Mouse (Mus musculus) cortical plate, adult 2 months (tissue): Measurements from ENCODE around the gene Gm45234.

Experiments
- CTCF ChIP-seq: fragments of 200-500 bp; IDR thresholded peaks from 2 replicates; pipeline ENCODE4 v1.5.1; 2011; ENCODE audit warnings: mild to moderate bottlenecking, control low read depth, low read length; ENCODE audit not compliant: insufficient read depth; ENCODE audit errors: extremely low read depth
- POLR2A ChIP-seq: fragments of 200-500 bp; IDR thresholded peaks from 2 replicates; pipeline ENCODE4 v1.6.1; 2011; ENCODE audit warnings: mild to moderate bottlenecking, low read length, control low read depth; ENCODE audit not compliant: insufficient read depth; ENCODE audit errors: extremely low read depth

DNA sequence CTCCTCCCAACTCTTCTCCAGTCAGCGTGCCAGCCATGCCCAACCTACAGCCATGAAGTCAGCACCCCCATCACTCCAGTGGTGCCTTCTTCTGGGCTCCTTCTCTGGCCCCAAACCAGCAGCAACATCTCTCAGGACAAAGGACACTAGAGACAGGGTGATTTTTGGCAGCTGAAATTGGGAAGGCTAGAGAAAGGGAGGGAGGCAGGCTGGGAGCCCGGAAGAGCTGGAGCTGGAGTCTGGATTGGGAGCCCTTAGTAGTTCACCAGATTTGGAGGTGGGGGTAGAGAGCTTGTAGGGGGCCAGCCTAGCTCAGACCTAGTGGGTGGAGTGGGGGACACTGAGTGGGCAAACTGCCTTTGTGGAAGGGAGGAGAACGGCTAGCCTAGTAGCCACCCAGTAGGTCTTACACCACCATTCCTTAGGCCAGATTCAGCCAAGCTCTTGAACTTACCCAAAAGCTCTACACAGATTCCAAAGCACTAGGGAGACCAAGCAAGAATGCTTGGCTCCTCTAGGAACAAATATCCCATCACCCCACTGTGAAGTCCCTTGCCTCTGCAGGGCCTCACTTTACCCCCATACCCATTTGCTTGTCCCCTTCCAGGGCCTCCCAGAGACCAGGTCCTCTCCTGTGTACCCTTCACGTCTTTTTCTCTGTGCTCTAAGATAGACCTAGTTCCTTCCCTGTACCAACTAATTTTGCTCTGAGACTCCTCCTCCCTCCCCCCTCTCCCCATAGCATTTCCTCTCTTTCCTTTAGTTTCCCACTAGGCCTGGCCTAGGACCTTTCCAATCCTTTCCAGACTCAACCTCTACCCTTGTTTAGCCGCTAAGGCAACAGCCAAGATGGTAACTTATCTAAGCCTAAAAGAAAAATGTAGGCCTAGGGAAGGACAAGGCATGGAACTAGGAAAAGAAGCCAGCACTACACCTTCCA is 2.4 kb upstream of the Gm45234 start:
- TF ChIP-seq POLR2A = peak; percentile 24; the same call in 1 of the 2 replicates
- TF ChIP-seq CTCF = no peak
